Mouse (Mus musculus): ENCODE data around the gene Rgs17. TPM values are rescaled to one million over a fixed set of nuclear protein-coding genes. Genes with fewer than 3 reads are reported as not detected.

The Rgs17 gene
- polyA plus RNA-seq, 1 experiment from 2014 or later, result 0.93 TPM

GRCm38 (mm10) chr10:5803739-5804138, 118.5 kb downstream of the Rgs17 start:
- 6% methylated on average over 1 of the region's 1 CpGs for WGBS
- H3K36me3 ChIP-seq, result peaks cover 29% of the 10 kb centered on the region
- peaks cover 21% of the 10 kb centered on the region for H3K4me1 ChIP-seq
- H3K9ac ChIP-seq, result peak overlapping the region; percentile 55
- H3K27ac ChIP-seq, result no peak overlapping the region
- no peaks in the 10 kb centered on the region for H3K27me3 ChIP-seq
- H3K4me2 ChIP-seq (replicated peaks), result peak overlapping the region; percentile 86
- no peak for ATAC-seq (ENCODE audit: insufficient number of reproducible peaks, insufficient read depth, low FRiP score, low TSS enrichment)
- H3K4me3 ChIP-seq, result peak overlapping the region; percentile 91
- H3K9me3 ChIP-seq, result no peaks in the 10 kb centered on the region

GRCm38 (mm10) chr10:5802866-5803265, 119.3 kb downstream of the Rgs17 start:
- WGBS, result 29% methylated on average over 6 of the region's 6 CpGs
- ATAC-seq (ENCODE audit: insufficient number of reproducible peaks, insufficient read depth, low FRiP score, low TSS enrichment), result no peak
- peaks cover 21% of the 10 kb centered on the region for H3K4me1 ChIP-seq
- no peak overlapping the region; the same call in none of the 2 replicates for H3K9ac ChIP-seq
- no peak overlapping the region for H3K27ac ChIP-seq
- H3K27me3 ChIP-seq, result no peaks in the 10 kb centered on the region
- no peaks in the 10 kb centered on the region for H3K9me3 ChIP-seq
- H3K4me3 ChIP-seq, result peak overlapping the region; percentile 91
- peaks cover 36% of the 10 kb centered on the region for H3K36me3 ChIP-seq
- H3K4me2 ChIP-seq (replicated peaks), result peak overlapping the region; percentile 86

GRCm38 (mm10) chr10:5800490-5800889, 121.7 kb downstream of the Rgs17 start:
- no peaks in the 10 kb centered on the region for H3K27me3 ChIP-seq
- no peak overlapping the region for H3K9ac ChIP-seq
- no peak for ATAC-seq (ENCODE audit: insufficient number of reproducible peaks, insufficient read depth, low FRiP score, low TSS enrichment)
- H3K4me2 ChIP-seq (replicated peaks), result no peak overlapping the region
- no peak overlapping the region for H3K27ac ChIP-seq
- no peaks in the 10 kb centered on the region for H3K9me3 ChIP-seq
- WGBS, result 94% methylated on average over 1 of the region's 1 CpGs
- H3K4me3 ChIP-seq, result no peak overlapping the region
- H3K4me1 ChIP-seq, result peaks cover 21% of the 10 kb centered on the region
- peaks cover 37% of the 10 kb centered on the region for H3K36me3 ChIP-seq

- Histone ChIP-seq H3K4me3 (no peak overlapping the region), H3K9ac (no peak overlapping the region), H3K9me3 (no peaks in the 10 kb centered on the region), H3K27me3 (no peaks in the 10 kb centered on the region), H3K4me2 (replicated peaks) (no peak overlapping the region), H3K27ac (no peak overlapping the region), H3K4me1 (peaks cover 12% of the 10 kb centered on the region), H3K36me3 (peaks cover 37% of the 10 kb centered on the region)
- 83% methylated on average over 4 of the region's 4 CpGs for WGBS
- ATAC-seq (ENCODE audit: insufficient number of reproducible peaks, insufficient read depth, low FRiP score, low TSS enrichment), result no peak
Observed at GRCm38 (mm10) chr10:5798069-5798468, 124.1 kb downstream of the Rgs17 start.

- no peaks in the 10 kb centered on the region for H3K9me3 ChIP-seq
- H3K4me3 ChIP-seq, result no peak overlapping the region
- ATAC-seq (ENCODE audit: insufficient number of reproducible peaks, insufficient read depth, low FRiP score, low TSS enrichment), result no peak
- H3K27ac ChIP-seq, result no peak overlapping the region
- no peaks in the 10 kb centered on the region for H3K4me1 ChIP-seq
- no peaks in the 10 kb centered on the region for H3K27me3 ChIP-seq
- 21% methylated on average over 12 of the region's 12 CpGs for WGBS
- no peak overlapping the region for H3K4me2 ChIP-seq (replicated peaks)
- H3K36me3 ChIP-seq, result no peaks in the 10 kb centered on the region
- H3K9ac ChIP-seq, result no peak overlapping the region
Observed at GRCm38 (mm10) chr10:5790657-5791056, 131.5 kb downstream of the Rgs17 start.

GRCm38 (mm10) chr10:5786923-5787322, 135.3 kb downstream of the Rgs17 start:
- 22% methylated on average over 4 of the region's 4 CpGs for WGBS
- no peak for ATAC-seq (ENCODE audit: insufficient number of reproducible peaks, insufficient read depth, low FRiP score, low TSS enrichment)
- no peak overlapping the region for H3K9ac ChIP-seq
- no peak overlapping the region for H3K27ac ChIP-seq
- no peaks in the 10 kb centered on the region for H3K4me1 ChIP-seq
- H3K27me3 ChIP-seq, result no peaks in the 10 kb centered on the region
- no peak overlapping the region for H3K4me2 ChIP-seq (replicated peaks)
- no peaks in the 10 kb centered on the region for H3K9me3 ChIP-seq
- no peaks in the 10 kb centered on the region for H3K36me3 ChIP-seq
- H3K4me3 ChIP-seq, result no peak overlapping the region

Other genes with a start within 250 kb of the Rgs17 start
- 79.1 and 79.8 TPM in 2 replicates for gene Fbxo5, start 116.8 kb downstream of the Rgs17 start, polyA plus RNA-seq (2016; fragmentation: Nextera tagmentation; extraction: Ambion mirVana)
- 14.9 and 19.0 TPM in 2 replicates for gene Mtrf1l, start 98.5 kb downstream of the Rgs17 start, polyA plus RNA-seq (2016; fragmentation: Nextera tagmentation; extraction: Ambion mirVana)